Mouse (Mus musculus) MEL-GATA-1-ER (cell line): Measurements from ENCODE around the gene Ints11.

Experiments used
- DNase-seq: peaks from one replicate; pipeline ENCODE4 v3.0.0-alpha.2; 2012; ENCODE audit warnings: low read depth; ENCODE audit errors: extremely low read depth

Gene Ints11

DNA sequence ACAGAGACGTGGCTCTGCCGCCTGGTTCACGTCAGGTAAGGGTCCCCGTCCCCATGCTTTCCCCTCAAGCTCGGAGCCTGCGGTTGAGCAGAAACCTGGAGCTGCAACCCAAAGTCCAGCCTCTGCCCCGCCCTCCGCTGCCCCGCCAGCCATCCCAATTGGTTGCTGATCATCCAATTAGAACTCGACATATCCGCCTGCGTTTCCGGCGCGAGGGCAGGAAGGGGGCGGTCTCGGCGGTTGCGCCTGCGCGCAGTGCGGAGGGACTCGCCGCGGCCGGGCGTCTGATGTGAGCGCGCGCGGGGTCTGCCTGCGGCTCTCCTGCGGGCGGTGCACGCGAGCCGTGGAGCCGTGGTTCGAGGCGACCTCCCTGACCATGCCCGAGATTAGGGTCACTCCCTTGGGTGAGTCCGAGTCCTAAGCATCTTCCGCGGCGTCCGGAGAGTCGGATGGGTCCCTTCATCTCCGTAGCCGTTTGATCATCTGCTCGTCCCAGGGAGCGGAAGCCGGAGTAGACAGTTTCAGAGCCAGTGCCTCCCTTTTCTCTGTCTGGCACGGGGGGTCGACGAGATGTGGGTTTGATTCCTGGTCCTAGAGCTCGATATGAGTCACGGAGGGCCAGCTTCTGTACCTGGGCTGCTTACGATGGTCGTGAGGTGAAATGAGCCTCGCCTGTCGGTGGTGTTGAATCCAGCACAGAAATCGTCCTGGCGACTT is at the start of gene Ints11, which contains the start of gene Cptp:
Gene Ints11 (plus strand): TSS at position 230 of the 717 bp plus-strand sequence.
Gene Cptp (minus strand): TSS at position 124 of the 717 bp plus-strand sequence.
- DNase-seq: peak; percentile 88

- no peak for DNase-seq
Observed at GRCm38 (mm10) chr4:155821025-155821424, 48.3 kb upstream of the Ints11 start.

GRCm38 (mm10) chr4:155823443-155823842 is 45.9 kb upstream of the Ints11 start:
- DNase-seq: no peak

GRCm38 (mm10) chr4:155829866-155830265 is 39.5 kb upstream of the Ints11 start:
- no peak for DNase-seq

GRCm38 (mm10) chr4:155830596-155830995 is 38.8 kb upstream of the Ints11 start:
- peak; percentile 32 for DNase-seq

- DNase-seq: peak; percentile 90
Observed at GRCm38 (mm10) chr4:155831205-155831766, 38.1 kb upstream of the Ints11 start, which contains the start of gene Aurkaip1. TSS of gene Aurkaip1 (plus strand) at chr4:155831272.

DNA sequence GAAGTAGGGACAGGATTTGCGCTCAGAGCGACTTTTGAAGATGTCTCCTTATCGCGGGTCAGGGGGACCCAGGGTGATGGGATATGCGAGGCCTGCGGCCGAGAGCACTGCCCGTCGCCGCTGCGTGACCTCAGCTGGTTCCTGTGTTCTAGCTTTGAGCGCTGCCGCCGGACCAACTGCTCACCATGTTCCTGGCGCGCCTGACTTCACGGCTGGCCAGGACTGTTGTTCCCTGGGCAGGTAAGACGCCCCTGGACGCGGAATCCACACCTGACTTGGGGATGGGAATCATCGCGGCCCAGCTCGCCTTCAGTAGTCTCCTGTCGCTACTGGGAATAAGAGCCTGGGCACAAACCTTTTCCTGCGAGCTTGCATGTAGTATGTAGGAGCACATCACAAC is 37.5 kb upstream of the Ints11 start:
- no peak for DNase-seq

- no peak for DNase-seq
Observed at GRCm38 (mm10) chr4:155832321-155832720, 37.0 kb upstream of the Ints11 start.

GRCm38 (mm10) chr4:155833234-155833633 is 36.1 kb upstream of the Ints11 start:
- no peak for DNase-seq

DNA sequence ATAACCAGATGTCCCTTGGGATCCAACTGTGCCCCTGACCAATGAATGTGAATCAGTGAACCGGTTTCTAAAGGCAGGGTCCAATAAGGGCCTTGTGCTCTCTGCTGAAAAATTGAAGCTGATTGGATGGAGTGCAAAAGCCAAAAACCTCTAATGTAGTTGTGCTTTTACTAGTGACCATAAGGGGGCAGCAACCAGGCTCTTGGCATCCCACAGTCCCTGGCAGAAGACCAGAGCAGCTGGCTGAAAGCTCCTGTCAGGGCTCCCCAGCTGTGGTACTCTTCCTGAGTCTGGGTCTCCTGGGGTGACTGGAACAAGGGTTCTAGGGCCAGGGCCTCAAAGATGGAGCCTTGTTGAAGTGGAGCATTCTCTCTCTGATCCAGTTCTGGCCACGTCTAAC is 35.5 kb upstream of the Ints11 start:
- peak; percentile 74 for DNase-seq

DNA sequence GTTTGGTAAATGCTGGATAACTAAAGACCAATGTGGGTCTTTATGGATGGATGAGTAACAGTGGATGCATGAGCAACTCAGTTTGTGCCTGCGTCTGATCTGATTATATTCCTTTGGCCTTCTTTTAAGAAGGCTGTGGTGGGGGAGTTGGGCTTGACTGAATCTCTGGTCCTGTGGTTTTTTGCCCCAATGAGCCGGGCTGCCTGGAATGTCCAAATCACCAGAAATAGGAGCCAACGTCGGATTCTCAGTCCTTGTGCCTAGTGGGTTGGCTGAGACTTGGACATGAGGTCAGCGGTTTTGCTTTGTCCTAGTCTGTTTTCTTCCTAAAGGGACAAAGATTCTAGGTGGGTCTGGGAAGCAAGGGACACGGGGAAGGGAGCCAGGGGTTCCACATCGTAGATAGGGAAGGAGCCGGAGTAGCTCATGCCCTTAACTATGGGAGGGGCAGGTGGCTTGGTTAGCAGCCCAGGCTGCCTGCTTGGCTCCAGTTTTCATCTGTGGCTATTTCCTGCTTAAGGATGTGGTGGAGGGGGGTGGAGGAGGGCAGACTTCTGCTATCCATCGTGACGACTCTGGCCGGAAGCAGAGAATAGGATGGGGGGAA is 31.8 kb upstream of the Ints11 start:
- no peak for DNase-seq

- DNase-seq: no peak
Observed at GRCm38 (mm10) chr4:155838187-155839153, 30.9 kb upstream of the Ints11 start.

DNA sequence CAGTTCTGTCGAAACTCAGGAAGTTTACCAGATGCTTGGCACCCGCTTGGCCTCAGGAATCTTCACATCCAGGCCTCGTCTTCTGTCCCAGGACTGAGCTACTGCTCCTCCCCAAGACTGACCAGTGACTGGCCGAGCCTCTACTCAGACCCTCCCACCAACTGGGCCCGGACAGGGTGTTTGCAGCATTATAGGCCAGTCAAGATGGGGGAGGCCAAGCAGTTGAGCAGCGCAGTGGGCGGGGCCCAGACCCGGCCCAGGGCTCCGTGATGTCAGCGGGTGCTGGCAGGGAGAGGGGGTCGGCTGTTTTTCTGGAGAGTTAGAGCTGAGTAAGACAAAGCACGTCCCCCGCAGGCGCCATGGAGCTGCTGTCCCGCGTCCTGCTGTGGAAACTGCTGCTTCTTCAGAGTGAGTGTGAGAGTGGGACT is 29.8 kb upstream of the Ints11 start, which contains the start of gene Mxra8:
Gene Mxra8 (plus strand): TSS at position 198 of the 428 bp plus-strand sequence.
- no peak for DNase-seq

- no peak for DNase-seq
Observed at GRCm38 (mm10) chr4:155840076-155841002, 29.0 kb upstream of the Ints11 start.

DNA sequence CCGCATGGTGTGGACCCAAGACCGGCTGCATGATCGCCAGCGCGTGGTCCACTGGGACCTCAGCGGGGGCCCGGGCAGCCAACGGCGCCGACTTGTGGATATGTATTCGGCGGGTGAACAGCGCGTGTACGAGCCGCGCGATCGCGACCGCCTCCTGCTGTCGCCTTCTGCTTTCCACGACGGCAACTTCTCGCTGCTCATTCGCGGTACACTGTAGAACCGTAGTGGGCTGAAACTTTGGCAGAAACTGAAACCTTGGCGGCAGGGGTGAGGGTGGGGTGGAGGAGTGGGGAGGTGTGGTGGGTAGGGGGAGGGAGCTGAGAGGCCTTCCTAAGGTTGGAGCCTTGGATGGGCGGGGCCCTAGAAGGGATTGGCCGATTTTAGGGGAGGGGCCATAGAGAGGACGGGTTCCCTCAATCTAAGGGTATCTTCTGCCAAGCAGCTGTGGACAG is 28.3 kb upstream of the Ints11 start:
- DNase-seq: peak; percentile 66

GRCm38 (mm10) chr4:155841651-155842270 is 27.6 kb upstream of the Ints11 start:
- DNase-seq: no peak

- no peak for DNase-seq
Observed at GRCm38 (mm10) chr4:155843231-155843630, 26.1 kb upstream of the Ints11 start.

GRCm38 (mm10) chr4:155846871-155847578 is 22.3 kb upstream of the Ints11 start, which contains the start of gene Dvl1:
TSS of gene Dvl1 (plus strand) at chr4:155847402.
- no peak for DNase-seq
